Mouse (Mus musculus): ENCODE data around the gene Fbxo46. TPM values are rescaled to one million over a fixed set of nuclear protein-coding genes. Genes with fewer than 3 reads are reported as not detected.
A peak's percentile ranks its signal among the peaks of the same experiment; 100 is the strongest.

Fbxo46 gene
- total and polyA plus RNA-seq, 2 experiments from 2014 or later = 6.2 to 13.1 TPM

DNA sequence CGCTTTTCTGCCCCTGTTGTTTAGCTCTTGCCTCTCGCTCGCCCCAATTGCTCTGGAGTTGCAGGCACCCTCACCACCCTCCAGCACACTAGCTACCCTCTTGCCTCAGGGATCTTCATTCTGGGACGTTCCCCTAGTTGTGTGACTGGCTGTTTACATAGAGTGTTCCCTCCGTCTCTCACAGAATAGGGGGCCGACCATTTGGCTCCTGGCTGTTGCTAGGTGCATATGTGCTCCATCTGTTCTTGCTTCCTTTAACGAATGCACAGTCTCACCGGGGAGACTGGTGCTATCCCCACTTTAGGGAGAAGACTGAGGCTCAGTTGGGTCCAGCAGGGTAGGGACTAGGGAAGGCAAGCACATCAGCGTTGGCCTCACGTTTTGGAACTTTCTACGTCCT, 38.9 kb downstream of the Fbxo46 start:
- Histone ChIP-seq H3K9ac (replicated peaks; ENCODE audit: low read depth, low read length) (no peak overlapping the region), H3K4me3 (ENCODE audit: low read depth, low read length) (no peak overlapping the region), H3K4me2 (ENCODE audit: low read depth, low read length) (no peak overlapping the region), H3K9me3 (replicated peaks; ENCODE audit: control insufficient read depth, low read length) (no peaks in the 10 kb centered on the region), H3K27ac (ENCODE audit: low read depth) (no peak overlapping the region), H3K4me1 (ENCODE audit: control insufficient read depth, insufficient read depth) (peaks cover 9% of the 10 kb centered on the region), H3K27me3 (ENCODE audit: control insufficient read depth, insufficient read depth, low read length) (0 out of 2 replicates have a peak, but pooled peaks cover 9% of the 10 kb centered on the region), H3K36me3 (replicated peaks; ENCODE audit: control insufficient read depth, insufficient read depth, low read length) (peaks cover 11% of the 10 kb centered on the region)
- 77% methylated on average over 11 of the region's 11 CpGs for WGBS
- DNase-seq (ENCODE audit: low spot score) (no peak), ATAC-seq (ENCODE audit: insufficient read depth, low read depth) (no peak)
- no peak for TF ChIP-seq EP300 (IDR thresholded peaks at IDR 0.05; ENCODE audit: low read depth)
- no peak for TF ChIP-seq CTCF (IDR thresholded peaks at IDR 0.05; ENCODE audit: low read depth)

GRCm38 (mm10) chr7:19159411-19159810, 39.8 kb downstream of the Fbxo46 start:
- Histone ChIP-seq H3K27ac (ENCODE audit: low read depth) (no peak overlapping the region), H3K27me3 (ENCODE audit: control insufficient read depth, insufficient read depth, low read length) (0 out of 2 replicates have a peak, but pooled peaks cover 9% of the 10 kb centered on the region), H3K9ac (replicated peaks; ENCODE audit: low read depth, low read length) (no peak overlapping the region), H3K36me3 (replicated peaks; ENCODE audit: control insufficient read depth, insufficient read depth, low read length) (peaks cover 7% of the 10 kb centered on the region; the same call in 1 of the 2 replicates), H3K4me2 (ENCODE audit: low read depth, low read length) (no peak overlapping the region), H3K9me3 (replicated peaks; ENCODE audit: control insufficient read depth, low read length) (no peaks in the 10 kb centered on the region), H3K4me1 (ENCODE audit: control insufficient read depth, insufficient read depth) (peaks cover 11% of the 10 kb centered on the region), H3K4me3 (ENCODE audit: low read depth, low read length) (no peak overlapping the region)
- 29% methylated on average over 18 of the region's 18 CpGs for WGBS
- TF ChIP-seq CTCF (IDR thresholded peaks at IDR 0.05; ENCODE audit: low read depth) (no peak), EP300 (IDR thresholded peaks at IDR 0.05; ENCODE audit: low read depth) (no peak)
- no peak for DNase-seq (ENCODE audit: low spot score)
- no peak for ATAC-seq (ENCODE audit: insufficient read depth, low read depth)

- peak overlapping the region; percentile 26 for H3K4me3 ChIP-seq (ENCODE audit: low read depth, low read length)
- peak overlapping the region; percentile 58 for H3K4me2 ChIP-seq (ENCODE audit: low read depth, low read length)
- peaks cover 18% of the 10 kb centered on the region for H3K4me1 ChIP-seq (ENCODE audit: control insufficient read depth, insufficient read depth)
- no peak overlapping the region for H3K27ac ChIP-seq (ENCODE audit: low read depth)
- no peak for DNase-seq (ENCODE audit: low spot score)
- TF ChIP-seq EP300 (IDR thresholded peaks at IDR 0.05; ENCODE audit: low read depth) (no peak), CTCF (IDR thresholded peaks at IDR 0.05; ENCODE audit: low read depth) (no peak)
- 0 out of 2 replicates have a peak, but pooled peaks cover 9% of the 10 kb centered on the region for H3K27me3 ChIP-seq (ENCODE audit: control insufficient read depth, insufficient read depth, low read length)
- H3K9ac ChIP-seq (replicated peaks; ENCODE audit: low read depth, low read length) = no peak overlapping the region
- H3K9me3 ChIP-seq (replicated peaks; ENCODE audit: control insufficient read depth, low read length) = no peaks in the 10 kb centered on the region
- WGBS = 5% methylated on average over 19 of the region's 20 CpGs
- H3K36me3 ChIP-seq (replicated peaks; ENCODE audit: control insufficient read depth, insufficient read depth, low read length) = peaks cover 7% of the 10 kb centered on the region; the same call in 1 of the 2 replicates
- ATAC-seq (ENCODE audit: insufficient read depth, low read depth) = peak; percentile 21; the same call in 1 of the 2 replicates
These were observed 40.5 kb downstream of the Fbxo46 start for GRCm38 (mm10) chr7:19160115-19160514.

DNA sequence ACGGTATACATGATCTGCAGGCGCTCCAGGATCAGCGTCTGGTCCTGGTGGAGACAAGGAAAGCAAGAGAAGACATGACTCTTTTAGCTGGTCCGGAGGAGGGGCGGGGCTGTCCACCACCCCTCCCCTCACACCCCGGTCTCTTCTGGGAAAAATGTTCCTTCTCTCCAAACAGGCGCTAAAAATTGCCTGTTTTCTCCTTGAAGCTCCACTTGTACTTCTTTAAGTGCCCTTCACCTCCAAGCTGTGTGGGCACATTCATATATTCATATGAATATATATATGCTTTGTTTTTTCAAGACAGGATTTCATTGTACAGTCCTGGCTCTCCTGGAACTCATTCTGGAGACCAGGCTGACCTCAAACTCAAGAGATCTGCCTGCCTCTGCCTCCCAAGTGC, 43.3 kb downstream of the Fbxo46 start:
- Histone ChIP-seq H3K9ac (replicated peaks; ENCODE audit: low read depth, low read length) (no peak overlapping the region), H3K27ac (ENCODE audit: low read depth) (no peak overlapping the region), H3K4me1 (ENCODE audit: control insufficient read depth, insufficient read depth) (peaks cover 15% of the 10 kb centered on the region), H3K9me3 (replicated peaks; ENCODE audit: control insufficient read depth, low read length) (no peaks in the 10 kb centered on the region), H3K4me3 (ENCODE audit: low read depth, low read length) (no peak overlapping the region), H3K36me3 (replicated peaks; ENCODE audit: control insufficient read depth, insufficient read depth, low read length) (peaks cover 7% of the 10 kb centered on the region; the same call in 1 of the 2 replicates), H3K27me3 (ENCODE audit: control insufficient read depth, insufficient read depth, low read length) (0 out of 2 replicates have a peak, but pooled peaks cover 9% of the 10 kb centered on the region), H3K4me2 (ENCODE audit: low read depth, low read length) (no peak overlapping the region)
- TF ChIP-seq CTCF (IDR thresholded peaks at IDR 0.05; ENCODE audit: low read depth) (no peak), EP300 (IDR thresholded peaks at IDR 0.05; ENCODE audit: low read depth) (no peak)
- WGBS = 81% methylated on average over 7 of the region's 7 CpGs
- no peak for DNase-seq (ENCODE audit: low spot score)
- no peak for ATAC-seq (ENCODE audit: insufficient read depth, low read depth)

DNA sequence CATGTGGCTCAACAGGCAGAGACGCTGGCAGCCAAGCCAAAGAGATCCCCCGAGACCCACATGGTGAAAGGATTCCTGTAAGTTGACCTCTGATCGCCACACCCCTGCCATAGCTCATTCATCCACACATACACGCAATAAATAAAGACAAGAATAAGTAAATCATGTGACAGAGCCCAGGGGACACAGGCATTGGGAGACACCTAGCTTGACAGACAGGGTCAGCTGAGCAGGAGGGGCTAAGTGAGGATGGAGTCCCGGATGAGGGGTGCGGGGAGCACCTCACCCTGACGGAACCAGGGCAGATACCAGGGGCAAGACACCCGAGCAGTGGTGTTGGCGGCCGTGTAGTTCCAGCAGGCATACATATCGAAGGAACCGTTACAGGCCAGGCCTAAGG, 44.1 kb downstream of the Fbxo46 start:
- Histone ChIP-seq H3K36me3 (replicated peaks; ENCODE audit: control insufficient read depth, insufficient read depth, low read length) (peaks cover 7% of the 10 kb centered on the region; the same call in 1 of the 2 replicates), H3K9me3 (replicated peaks; ENCODE audit: control insufficient read depth, low read length) (no peaks in the 10 kb centered on the region), H3K4me1 (ENCODE audit: control insufficient read depth, insufficient read depth) (peaks cover 20% of the 10 kb centered on the region), H3K27me3 (ENCODE audit: control insufficient read depth, insufficient read depth, low read length) (0 out of 2 replicates have a peak, but pooled peaks cover 9% of the 10 kb centered on the region), H3K27ac (ENCODE audit: low read depth) (no peak overlapping the region), H3K4me3 (ENCODE audit: low read depth, low read length) (no peak overlapping the region), H3K9ac (replicated peaks; ENCODE audit: low read depth, low read length) (no peak overlapping the region), H3K4me2 (ENCODE audit: low read depth, low read length) (peak overlapping the region; percentile 52; the same call in 1 of the 2 replicates)
- DNase-seq (ENCODE audit: low spot score) (no peak), ATAC-seq (ENCODE audit: insufficient read depth, low read depth) (no peak)
- 43% methylated on average over 12 of the region's 12 CpGs for WGBS
- TF ChIP-seq CTCF (IDR thresholded peaks at IDR 0.05; ENCODE audit: low read depth) = no peak
- no peak for TF ChIP-seq EP300 (IDR thresholded peaks at IDR 0.05; ENCODE audit: low read depth)

- H3K4me1 ChIP-seq (ENCODE audit: control insufficient read depth, insufficient read depth) = peaks cover 21% of the 10 kb centered on the region
- 11% methylated on average over 6 of the region's 6 CpGs for WGBS
- DNase-seq (ENCODE audit: low spot score) (no peak), ATAC-seq (ENCODE audit: insufficient read depth, low read depth) (no peak)
- no peak overlapping the region for H3K9ac ChIP-seq (replicated peaks; ENCODE audit: low read depth, low read length)
- H3K36me3 ChIP-seq (replicated peaks; ENCODE audit: control insufficient read depth, insufficient read depth, low read length) = peaks cover 7% of the 10 kb centered on the region; the same call in 1 of the 2 replicates
- H3K9me3 ChIP-seq (replicated peaks; ENCODE audit: control insufficient read depth, low read length) = no peaks in the 10 kb centered on the region
- H3K27me3 ChIP-seq (ENCODE audit: control insufficient read depth, insufficient read depth, low read length) = 0 out of 2 replicates have a peak, but pooled peaks cover 8% of the 10 kb centered on the region
- H3K27ac ChIP-seq (ENCODE audit: low read depth) = no peak overlapping the region
- no peak for TF ChIP-seq EP300 (IDR thresholded peaks at IDR 0.05; ENCODE audit: low read depth)
- TF ChIP-seq CTCF (IDR thresholded peaks at IDR 0.05; ENCODE audit: low read depth) = no peak
- no peak overlapping the region for H3K4me3 ChIP-seq (ENCODE audit: low read depth, low read length)
- H3K4me2 ChIP-seq (ENCODE audit: low read depth, low read length) = peak overlapping the region; percentile 52
These were observed 44.5 kb downstream of the Fbxo46 start for GRCm38 (mm10) chr7:19164189-19164588.
